Mouse (Mus musculus) stomach, postnatal 0 days (tissue): ENCODE data around the gene Slc5a5.

Source experiments
- CTCF ChIP-seq: IDR thresholded peaks from 2 replicates; pipeline ENCODE4 v1.5.1; 2016; ENCODE audit warnings: antibody characterized with exemption, low read depth, mild to moderate bottlenecking, moderate library complexity
- EP300 ChIP-seq: optimal IDR thresholded peaks from 2 replicates; pipeline ENCODE3; 2016; ENCODE audit warnings: antibody characterized with exemption

GRCm38 (mm10) chr8:70841147-70842072 lies 51.1 kb downstream of the Slc5a5 start:
- TF ChIP-seq CTCF (peak; percentile 95), EP300 (no peak)
